Mouse (Mus musculus) liver, embryonic 15.5 days (tissue): ENCODE results near the gene Gm28048. TPM values are rescaled to one million over a fixed set of nuclear protein-coding genes. Genes with fewer than 3 reads are reported as not detected.
A peak's percentile ranks its signal among the peaks of the same experiment; 100 is the strongest.

Experiments used
- ATAC-seq: fragments of 200-750 bp; cut with Nextera tagmentation; 2 replicates; pipeline ENCODE4 v1.8.0; 2017; ENCODE audit warnings: moderate number of reproducible peaks, mild to moderate bottlenecking, moderate library complexity; ENCODE audit not compliant: insufficient read depth
- H3K27ac ChIP-seq: fragments of 300-500 bp; sonication (generic); replicated peaks from 2 replicates; pipeline ENCODE4 v1.5.1; 2015; ENCODE audit warnings: mild to moderate bottlenecking, inconsistent platforms
- H3K27me3 ChIP-seq: fragments of 300-500 bp; sonication (generic); 2 replicates; pipeline ENCODE4 v1.6.1; 2015; ENCODE audit warnings: mild to moderate bottlenecking, inconsistent platforms
- H3K36me3 ChIP-seq: fragments of 300-500 bp; sonication (generic); replicated peaks from 2 replicates; pipeline ENCODE4 v1.6.1; 2015; ENCODE audit warnings: moderate library complexity, mild to moderate bottlenecking, inconsistent platforms
- H3K4me1 ChIP-seq: fragments of 300-500 bp; sonication (generic); replicated peaks from 2 replicates; pipeline ENCODE4 v1.6.1; 2015; ENCODE audit warnings: inconsistent platforms
- H3K4me2 ChIP-seq: fragments of 300-500 bp; sonication (generic); 2 replicates; pipeline ENCODE4 v1.6.1; 2015; ENCODE audit warnings: moderate library complexity, mild to moderate bottlenecking, inconsistent platforms
- H3K4me3 ChIP-seq: fragments of 300-500 bp; sonication (generic); replicated peaks from 2 replicates; pipeline ENCODE4 v1.5.1; 2015; ENCODE audit warnings: mild to moderate bottlenecking, inconsistent platforms
- H3K9ac ChIP-seq: fragments of 300-500 bp; sonication (generic); 2 replicates; pipeline ENCODE4 v1.6.1; 2015; ENCODE audit warnings: moderate library complexity, mild to moderate bottlenecking, inconsistent platforms
- H3K9me3 ChIP-seq: fragments of 300-500 bp; sonication (generic); replicated peaks from 2 replicates; pipeline ENCODE4 v1.6.1; 2016; ENCODE audit warnings: inconsistent platforms
- WGBS: fragments of 180-500 bp; shearing (Covaris S2); methylation state at CpG from one replicate; pipeline ENCODE4 v1.1.7; 2015; ENCODE audit warnings: mixed read lengths; ENCODE audit not compliant: insufficient replicate concordance; 5-methylcytosine and 5-hydroxymethylcytosine counted together
- polyA plus RNA-seq: library from polyadenylated mRNA; unstranded; fragments of >200 nt; fragmentation: Nextera tagmentation; extraction: Ambion mirVana; gene quantifications from 2 replicates; pipeline ENCODE4 v1.2.1, GENCODE M21; 2015

Gene Gm28048
- polyA plus RNA-seq, 1 experiment from 2014 or later = 9.2 TPM

GRCm38 (mm10) chr11:22793176-22793880, 188.6 kb downstream of the Gm28048 start:
- peak; percentile 91 for ATAC-seq
- H3K27ac ChIP-seq = peak overlapping the region; percentile 39; the same call in 1 of the 2 replicates
- WGBS = 49% methylated on average over 3 of the region's 3 CpGs

GRCm38 (mm10) chr11:22792149-22792548, 189.7 kb downstream of the Gm28048 start:
- 58% methylated on average over 1 of the region's 1 CpGs for WGBS
- ATAC-seq = no peak
- H3K9ac ChIP-seq = no peak overlapping the region
- no peaks in the 10 kb centered on the region for H3K36me3 ChIP-seq
- H3K9me3 ChIP-seq = no peaks in the 10 kb centered on the region
- no peak overlapping the region for H3K4me3 ChIP-seq
- no peak overlapping the region for H3K4me2 ChIP-seq
- H3K27me3 ChIP-seq = no peaks in the 10 kb centered on the region
- peaks cover 26% of the 10 kb centered on the region for H3K4me1 ChIP-seq
- no peak overlapping the region for H3K27ac ChIP-seq

More at GRCm38 (mm10) chr11:22793176-22793880, 188.6 kb downstream of the Gm28048 start:
- Histone ChIP-seq H3K9me3 (no peaks in the 10 kb centered on the region), H3K4me3 (no peak overlapping the region), H3K9ac (no peak overlapping the region), H3K4me1 (peaks cover 26% of the 10 kb centered on the region), H3K36me3 (no peaks in the 10 kb centered on the region), H3K4me2 (peak overlapping the region; percentile 19), H3K27me3 (no peaks in the 10 kb centered on the region)

GRCm38 (mm10) chr11:22791726-22792125, 190.2 kb downstream of the Gm28048 start:
- H3K4me1 ChIP-seq = peaks cover 26% of the 10 kb centered on the region

GRCm38 (mm10) chr11:22787833-22788232, 194.1 kb downstream of the Gm28048 start:
- H3K9me3 ChIP-seq = no peaks in the 10 kb centered on the region
- 71% methylated on average over 2 of the region's 2 CpGs for WGBS
- no peak overlapping the region for H3K9ac ChIP-seq
- no peak for ATAC-seq
- no peak overlapping the region for H3K4me2 ChIP-seq
- H3K36me3 ChIP-seq = no peaks in the 10 kb centered on the region
- no peaks in the 10 kb centered on the region for H3K27me3 ChIP-seq
- no peak overlapping the region for H3K4me3 ChIP-seq
- H3K27ac ChIP-seq = no peak overlapping the region
- peaks cover 9% of the 10 kb centered on the region for H3K4me1 ChIP-seq

More at GRCm38 (mm10) chr11:22791726-22792125, 190.2 kb downstream of the Gm28048 start:
- Histone ChIP-seq H3K36me3 (no peaks in the 10 kb centered on the region), H3K27me3 (no peaks in the 10 kb centered on the region), H3K4me2 (no peak overlapping the region), H3K9me3 (no peaks in the 10 kb centered on the region), H3K9ac (no peak overlapping the region), H3K27ac (no peak overlapping the region), H3K4me3 (no peak overlapping the region)
- 78% methylated on average over 5 of the region's 5 CpGs for WGBS
- no peak for ATAC-seq

Other genes with a start within 250 kb of the Gm28048 start
- 5.3 TPM in 2 replicates for gene B3gnt2, start 121.1 kb downstream of the Gm28048 start, polyA plus RNA-seq
- 1.9 and 2.6 TPM in 2 replicates for gene Zrsr1, start 10.1 kb downstream of the Gm28048 start, polyA plus RNA-seq
- 153 and 167 TPM in 2 replicates for gene Commd1, start 292 bp upstream of the Gm28048 start, polyA plus RNA-seq
- gene Cct4, start 8.4 kb upstream of the Gm28048 start, polyA plus RNA-seq = 114 and 123 TPM in 2 replicates
- 0.59 and 1.4 TPM in 2 replicates for gene Fam161a, start 25.4 kb upstream of the Gm28048 start, polyA plus RNA-seq